Mouse (Mus musculus) forebrain, embryonic 16.5 days (tissue): Measurements from ENCODE around the gene Dnah11. TPM values are rescaled to one million over a fixed set of nuclear protein-coding genes. Genes with fewer than 3 reads are reported as not detected.

Experiments used
- ATAC-seq: fragments of 200-750 bp; cut with Nextera tagmentation; 2 replicates; pipeline ENCODE4 v1.8.0; 2017; ENCODE audit warnings: mild to moderate bottlenecking, moderate library complexity
- H3K27ac ChIP-seq: fragments of 300-500 bp; sonication (generic); 2 replicates; pipeline ENCODE4 v1.5.1; 2014; ENCODE audit warnings: low read length, control low read depth
- H3K27me3 ChIP-seq: fragments of 300-500 bp; sonication (generic); replicated peaks from 2 replicates; pipeline ENCODE4 v1.6.1; 2014; ENCODE audit warnings: low read length; ENCODE audit not compliant: control insufficient read depth, insufficient read depth
- H3K36me3 ChIP-seq: fragments of 300-500 bp; sonication (generic); 2 replicates; pipeline ENCODE4 v1.6.1; 2014; ENCODE audit not compliant: control insufficient read depth, insufficient read depth
- H3K4me1 ChIP-seq: fragments of 300-500 bp; sonication (generic); replicated peaks from 2 replicates; pipeline ENCODE4 v1.6.1; 2014; ENCODE audit warnings: low read length; ENCODE audit not compliant: control insufficient read depth, insufficient read depth
- H3K4me2 ChIP-seq: fragments of 300-500 bp; sonication (generic); 2 replicates; pipeline ENCODE4 v1.6.1; 2014; ENCODE audit warnings: mild to moderate bottlenecking, low read length, control low read depth
- H3K4me3 ChIP-seq: fragments of 300-500 bp; sonication (generic); replicated peaks from 2 replicates; pipeline ENCODE4 v1.5.1; 2014; ENCODE audit warnings: mild to moderate bottlenecking, low read length, control low read depth
- H3K9ac ChIP-seq: fragments of 300-500 bp; sonication (generic); replicated peaks from 2 replicates; pipeline ENCODE4 v1.6.1; 2014; ENCODE audit warnings: low read depth, low read length, control low read depth
- H3K9me3 ChIP-seq: fragments of 300-500 bp; sonication (generic); 2 replicates; pipeline ENCODE4 v1.6.1; 2016; ENCODE audit warnings: low read length; ENCODE audit not compliant: control insufficient read depth
- WGBS: fragments of 180-500 bp; shearing (Covaris S2); extraction: QIAGEN DNeasy Blood & Tissue Kit; methylation state at CpG from one replicate; pipeline ENCODE4 v1.1.7; 2014; 5-methylcytosine and 5-hydroxymethylcytosine counted together
- polyA plus RNA-seq: library from polyadenylated mRNA; unstranded; fragments of >200 nt; fragmentation: Nextera tagmentation; extraction: Ambion mirVana; gene quantifications from 2 replicates; pipeline ENCODE4 v1.2.1, GENCODE M21; 2015

The Dnah11 gene
- polyA plus RNA-seq, 1 experiment from 2014 or later, result 0.13 TPM

DNA sequence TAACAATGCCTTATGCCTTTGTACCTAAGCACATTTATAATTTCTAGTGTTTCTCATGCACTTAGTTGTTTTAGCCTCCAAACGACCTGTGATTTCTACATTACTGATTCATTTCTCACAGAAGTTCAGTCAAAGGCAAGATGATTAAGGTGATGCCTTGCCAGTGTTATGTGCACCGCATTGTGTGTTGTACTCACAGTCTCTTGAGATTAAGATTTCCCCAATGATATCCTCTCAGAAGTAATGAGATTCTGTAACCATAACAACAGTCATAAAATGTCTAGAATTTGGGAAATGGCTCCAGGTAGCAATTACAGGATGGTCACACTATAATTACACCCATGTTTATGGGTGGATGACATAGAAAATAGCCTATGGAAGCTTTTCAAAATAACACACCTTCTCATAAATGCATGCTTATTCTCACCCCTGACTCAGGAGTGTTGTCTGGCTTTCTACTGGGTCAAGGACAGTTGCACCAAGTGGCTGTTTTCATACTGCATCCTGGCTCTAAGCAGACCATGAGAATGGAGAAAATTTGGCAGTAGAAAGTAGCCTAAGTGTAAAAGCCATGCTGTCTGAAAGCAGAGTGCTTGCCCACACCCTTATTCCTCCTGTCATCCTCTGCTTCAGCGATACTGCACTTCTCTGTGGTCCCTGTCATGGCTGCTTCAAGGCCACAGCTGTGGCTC is 126.5 kb downstream of the Dnah11 start:
- H3K27ac ChIP-seq, result no peak overlapping the region
- WGBS, result 71% methylated on average over 3 of the region's 3 CpGs
- H3K4me2 ChIP-seq, result no peak overlapping the region
- no peaks in the 10 kb centered on the region for H3K9me3 ChIP-seq
- no peak overlapping the region for H3K9ac ChIP-seq
- no peak for ATAC-seq
- H3K27me3 ChIP-seq, result no peaks in the 10 kb centered on the region
- H3K4me3 ChIP-seq, result no peak overlapping the region
- no peaks in the 10 kb centered on the region for H3K4me1 ChIP-seq
- H3K36me3 ChIP-seq, result no peaks in the 10 kb centered on the region

GRCm38 (mm10) chr12:118071667-118072066 is 127.2 kb downstream of the Dnah11 start:
- no peaks in the 10 kb centered on the region for H3K27me3 ChIP-seq
- no peak overlapping the region for H3K4me2 ChIP-seq
- ATAC-seq, result no peak
- no peak overlapping the region for H3K4me3 ChIP-seq
- no peaks in the 10 kb centered on the region for H3K9me3 ChIP-seq
- 87% methylated on average over 1 of the region's 1 CpGs for WGBS
- H3K4me1 ChIP-seq, result no peaks in the 10 kb centered on the region
- H3K36me3 ChIP-seq, result no peaks in the 10 kb centered on the region
- no peak overlapping the region for H3K27ac ChIP-seq
- no peak overlapping the region for H3K9ac ChIP-seq

DNA sequence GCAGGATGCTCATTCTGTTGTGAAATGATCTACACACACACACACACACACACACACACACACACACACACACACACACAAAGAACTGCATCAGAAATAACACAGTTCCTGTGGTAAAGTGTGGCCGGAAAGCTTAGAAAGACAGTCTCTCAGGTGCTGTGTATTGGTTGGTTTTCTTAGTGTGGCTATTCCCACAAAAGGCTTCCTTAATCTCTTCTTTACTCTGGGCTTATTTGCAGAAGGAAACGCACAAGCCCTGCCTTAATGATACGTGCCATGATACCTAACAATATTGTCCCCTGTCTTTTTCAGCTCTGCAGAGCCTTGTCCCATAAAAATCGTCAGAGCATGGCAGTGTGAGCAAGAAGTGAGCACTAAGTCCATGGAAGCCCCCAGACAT is 130.1 kb downstream of the Dnah11 start:
- H3K27ac ChIP-seq, result no peak overlapping the region
- H3K27me3 ChIP-seq, result no peaks in the 10 kb centered on the region
- H3K36me3 ChIP-seq, result no peaks in the 10 kb centered on the region
- no peaks in the 10 kb centered on the region for H3K9me3 ChIP-seq
- ATAC-seq, result no peak
- no peak overlapping the region for H3K4me2 ChIP-seq
- WGBS, result 85% methylated on average over 4 of the region's 4 CpGs
- no peak overlapping the region for H3K9ac ChIP-seq
- H3K4me1 ChIP-seq, result no peaks in the 10 kb centered on the region
- no peak overlapping the region for H3K4me3 ChIP-seq

- Histone ChIP-seq H3K4me2 (no peak overlapping the region), H3K9ac (no peak overlapping the region), H3K27me3 (no peaks in the 10 kb centered on the region), H3K27ac (no peak overlapping the region), H3K4me1 (no peaks in the 10 kb centered on the region), H3K4me3 (no peak overlapping the region), H3K36me3 (no peaks in the 10 kb centered on the region), H3K9me3 (no peaks in the 10 kb centered on the region)
- ATAC-seq, result no peak
- WGBS, result 94% methylated on average over 6 of the region's 6 CpGs
Observed at GRCm38 (mm10) chr12:118062343-118062742, 136.5 kb downstream of the Dnah11 start.

GRCm38 (mm10) chr12:118056876-118057275 is 142.0 kb downstream of the Dnah11 start:
- no peaks in the 10 kb centered on the region for H3K9me3 ChIP-seq
- H3K4me3 ChIP-seq, result no peak overlapping the region
- H3K4me1 ChIP-seq, result no peaks in the 10 kb centered on the region
- H3K9ac ChIP-seq, result no peak overlapping the region
- no peak overlapping the region for H3K4me2 ChIP-seq
- H3K36me3 ChIP-seq, result no peaks in the 10 kb centered on the region
- H3K27me3 ChIP-seq, result no peaks in the 10 kb centered on the region
- peak; percentile 64 for ATAC-seq
- no peak overlapping the region for H3K27ac ChIP-seq
- 59% methylated on average over 10 of the region's 10 CpGs for WGBS

DNA sequence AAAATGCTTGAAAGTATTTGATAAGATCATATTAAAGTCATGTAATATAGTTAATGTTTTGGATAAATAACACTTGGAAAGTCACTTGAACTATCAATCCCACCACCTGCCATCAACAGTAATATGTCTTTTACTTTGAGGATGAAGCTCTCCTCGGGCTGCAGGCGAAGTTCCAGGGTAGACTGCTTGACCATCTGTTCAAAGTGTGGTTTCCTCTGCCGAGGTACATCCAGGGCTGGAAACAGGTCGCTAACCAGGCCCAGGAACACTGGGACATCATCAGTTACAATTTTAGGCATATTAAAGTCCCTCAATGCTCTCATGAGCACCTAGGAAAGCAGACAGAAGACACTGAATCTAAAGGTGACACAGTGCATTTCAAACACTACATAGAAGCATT is 153.5 kb downstream of the Dnah11 start:
- 87% methylated on average over 4 of the region's 4 CpGs for WGBS
- no peak overlapping the region for H3K27ac ChIP-seq
- no peaks in the 10 kb centered on the region for H3K4me1 ChIP-seq
- no peak for ATAC-seq
- H3K4me2 ChIP-seq, result no peak overlapping the region
- H3K9ac ChIP-seq, result no peak overlapping the region
- no peaks in the 10 kb centered on the region for H3K36me3 ChIP-seq
- H3K27me3 ChIP-seq, result no peaks in the 10 kb centered on the region
- H3K9me3 ChIP-seq, result no peaks in the 10 kb centered on the region
- H3K4me3 ChIP-seq, result no peak overlapping the region

DNA sequence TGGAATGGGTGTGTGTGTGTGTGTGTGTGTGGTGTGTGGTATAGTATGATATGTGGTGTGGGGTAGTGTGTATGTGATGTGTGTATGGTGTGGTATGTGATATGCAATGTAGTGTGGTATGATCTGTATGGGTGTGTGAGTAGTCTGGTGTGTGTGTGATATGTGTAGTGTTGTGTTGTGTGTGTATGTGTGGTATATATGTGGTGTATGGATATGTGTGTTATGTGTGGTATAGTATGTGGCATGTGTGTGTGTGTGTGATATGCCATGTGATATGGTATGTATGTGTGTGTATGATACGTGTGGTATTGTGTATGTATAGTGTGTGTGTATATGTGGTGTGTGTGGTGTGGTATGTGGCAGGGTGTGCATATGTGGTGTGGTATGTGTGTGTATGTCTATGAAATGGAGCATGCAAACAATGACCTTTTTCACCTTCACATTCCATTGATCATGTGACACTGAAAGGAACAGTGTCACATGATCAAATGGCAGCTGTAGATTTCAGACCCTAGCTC is 155.7 kb downstream of the Dnah11 start:
- no peaks in the 10 kb centered on the region for H3K9me3 ChIP-seq
- no peak overlapping the region for H3K4me3 ChIP-seq
- 94% methylated on average over 1 of the region's 1 CpGs for WGBS
- no peak overlapping the region for H3K27ac ChIP-seq
- no peak for ATAC-seq
- no peaks in the 10 kb centered on the region for H3K27me3 ChIP-seq
- H3K9ac ChIP-seq, result no peak overlapping the region
- no peaks in the 10 kb centered on the region for H3K36me3 ChIP-seq
- no peak overlapping the region for H3K4me2 ChIP-seq
- H3K4me1 ChIP-seq, result no peaks in the 10 kb centered on the region

GRCm38 (mm10) chr12:118042196-118042595 is 156.6 kb downstream of the Dnah11 start:
- no peak overlapping the region for H3K4me3 ChIP-seq
- 67% methylated on average over 2 of the region's 2 CpGs for WGBS
- no peak overlapping the region for H3K4me2 ChIP-seq
- peak; percentile 61 for ATAC-seq
- H3K9ac ChIP-seq, result no peak overlapping the region
- no peaks in the 10 kb centered on the region for H3K27me3 ChIP-seq
- H3K36me3 ChIP-seq, result no peaks in the 10 kb centered on the region
- H3K27ac ChIP-seq, result no peak overlapping the region
- H3K4me1 ChIP-seq, result no peaks in the 10 kb centered on the region
- H3K9me3 ChIP-seq, result no peaks in the 10 kb centered on the region

DNA sequence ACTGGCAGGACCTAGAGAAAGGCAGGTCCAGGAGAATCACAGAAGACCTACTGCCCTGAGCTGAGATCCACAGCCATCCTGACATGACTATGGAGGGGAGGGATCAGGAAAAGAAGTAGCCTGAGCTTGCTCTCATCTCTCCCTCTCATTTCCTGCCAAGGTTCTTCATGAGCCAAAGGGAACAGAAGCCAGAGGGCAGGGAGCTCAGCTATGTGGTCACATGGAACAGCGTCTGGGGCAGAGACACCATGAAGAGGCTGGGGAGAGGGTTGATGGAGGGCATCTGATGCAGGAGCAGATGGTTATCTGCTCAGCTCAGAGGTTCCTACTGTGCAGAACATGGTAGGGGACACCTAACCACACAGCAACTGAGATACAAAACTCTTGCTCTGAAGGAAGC is 163.9 kb downstream of the Dnah11 start:
- Histone ChIP-seq H3K27ac (no peak overlapping the region), H3K36me3 (no peaks in the 10 kb centered on the region), H3K4me3 (no peak overlapping the region), H3K9me3 (no peaks in the 10 kb centered on the region), H3K27me3 (peaks cover 3% of the 10 kb centered on the region), H3K9ac (no peak overlapping the region), H3K4me1 (no peaks in the 10 kb centered on the region), H3K4me2 (no peak overlapping the region)
- ATAC-seq, result no peak
- WGBS, result 95% methylated on average over 1 of the region's 1 CpGs

DNA sequence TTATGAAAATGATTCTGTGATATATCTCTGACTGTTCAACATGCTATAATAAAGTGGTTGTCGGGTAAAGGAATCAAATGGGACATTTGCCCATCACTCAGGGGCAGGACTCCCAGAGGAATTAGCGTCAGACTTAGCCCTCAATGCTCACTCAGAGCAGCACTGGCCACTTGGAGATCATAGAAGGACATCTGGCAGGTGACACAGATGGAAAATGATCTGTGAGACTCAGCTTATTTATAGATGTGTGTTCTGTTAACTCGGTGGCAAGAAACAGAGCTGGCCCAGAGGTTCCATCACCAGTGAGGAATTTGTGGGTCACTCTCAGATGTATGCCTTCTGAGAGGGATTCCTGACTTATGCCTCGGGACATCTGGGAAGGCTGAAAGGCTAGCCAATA is 173.1 kb downstream of the Dnah11 start:
- H3K4me2 ChIP-seq, result no peak overlapping the region
- 86% methylated on average over 4 of the region's 4 CpGs for WGBS
- no peak for ATAC-seq

More for the DNA sequence above, 173.1 kb downstream of the Dnah11 start:
- Histone ChIP-seq H3K9ac (no peak overlapping the region), H3K36me3 (no peaks in the 10 kb centered on the region), H3K27ac (no peak overlapping the region), H3K4me3 (no peak overlapping the region), H3K4me1 (peaks cover 2% of the 10 kb centered on the region; the same call in 1 of the 2 replicates), H3K27me3 (peaks cover 13% of the 10 kb centered on the region), H3K9me3 (no peaks in the 10 kb centered on the region)
